Mouse (Mus musculus): Measurements from ENCODE around the gene Srd5a3. TPM values are rescaled to one million over a fixed set of nuclear protein-coding genes. Genes with fewer than 3 reads are reported as not detected.

Srd5a3 gene
- polyA plus RNA-seq, 1 experiment from 2014 or later, result 35.3 TPM

DNA sequence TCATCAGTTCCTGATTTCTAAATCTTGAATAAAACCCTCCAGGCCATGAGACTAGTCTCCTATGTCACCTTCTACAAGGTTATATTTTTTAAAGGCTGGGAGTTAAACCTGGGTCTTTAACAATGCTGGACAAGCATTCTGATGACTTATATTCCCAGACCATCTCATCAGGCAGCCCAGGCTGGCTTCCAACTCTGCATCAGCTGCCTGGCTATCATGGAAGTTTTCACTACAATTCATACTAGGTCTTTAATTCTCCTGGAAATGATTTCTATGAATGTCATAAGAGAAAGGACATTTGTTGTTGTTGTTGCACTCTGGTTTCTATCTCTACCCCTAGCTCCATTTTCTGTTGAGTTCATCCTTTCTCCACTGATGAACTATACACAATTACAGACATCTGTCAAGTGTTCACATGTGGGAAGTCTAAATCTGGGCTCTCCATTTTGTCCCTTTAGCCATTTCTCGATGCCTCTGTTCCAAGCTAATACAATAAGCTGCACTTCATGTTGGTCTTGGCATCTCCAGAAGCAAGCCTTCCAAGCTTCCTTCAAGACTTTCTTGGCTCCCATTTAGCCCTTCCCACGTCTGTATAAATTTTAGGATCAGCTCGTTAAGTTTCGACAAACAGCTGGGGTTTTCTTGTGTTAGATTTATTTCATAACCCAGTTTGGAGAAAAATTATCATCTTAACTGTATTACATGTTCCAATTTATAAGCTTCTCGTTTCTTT lies 12.3 kb upstream of the Srd5a3 start:
- H3K4me2 ChIP-seq (replicated peaks; ENCODE audit: low read depth, low read length), result no peak overlapping the region
- 77% methylated on average over 5 of the region's 5 CpGs for WGBS
- no peak for ATAC-seq (ENCODE audit: low FRiP score, low TSS enrichment)
- no peaks in the 10 kb centered on the region for H3K4me1 ChIP-seq (ENCODE audit: control insufficient read depth, insufficient read depth, low read length)
- peaks cover 4% of the 10 kb centered on the region; the same call in 1 of the 2 replicates for H3K9me3 ChIP-seq (ENCODE audit: control insufficient read depth, low read length)
- H3K27ac ChIP-seq (ENCODE audit: low read depth, low read length), result no peak overlapping the region
- no peaks in the 10 kb centered on the region for H3K27me3 ChIP-seq (ENCODE audit: control insufficient read depth, insufficient read depth, low read length)
- H3K4me3 ChIP-seq (ENCODE audit: low read length), result no peak overlapping the region
- H3K36me3 ChIP-seq (ENCODE audit: control insufficient read depth, insufficient read depth, low read length), result no peaks in the 10 kb centered on the region
- no peak overlapping the region for H3K9ac ChIP-seq (ENCODE audit: low read depth, low read length)

GRCm38 (mm10) chr5:76130292-76130691 lies 9.8 kb upstream of the Srd5a3 start:
- no peaks in the 10 kb centered on the region for H3K9me3 ChIP-seq (ENCODE audit: control insufficient read depth, low read length)
- no peaks in the 10 kb centered on the region for H3K36me3 ChIP-seq (ENCODE audit: control insufficient read depth, insufficient read depth, low read length)
- H3K27me3 ChIP-seq (ENCODE audit: control insufficient read depth, insufficient read depth, low read length), result no peaks in the 10 kb centered on the region
- ATAC-seq (ENCODE audit: low FRiP score, low TSS enrichment), result no peak
- H3K9ac ChIP-seq (ENCODE audit: low read depth, low read length), result no peak overlapping the region
- H3K4me2 ChIP-seq (replicated peaks; ENCODE audit: low read depth, low read length), result no peak overlapping the region
- 58% methylated on average over 2 of the region's 2 CpGs for WGBS
- H3K4me1 ChIP-seq (ENCODE audit: control insufficient read depth, insufficient read depth, low read length), result no peaks in the 10 kb centered on the region
- no peak overlapping the region for H3K27ac ChIP-seq (ENCODE audit: low read depth, low read length)
- H3K4me3 ChIP-seq (ENCODE audit: low read length), result no peak overlapping the region

GRCm38 (mm10) chr5:76131990-76132389 lies 8.1 kb upstream of the Srd5a3 start:
- no peak overlapping the region for H3K4me3 ChIP-seq (ENCODE audit: low read length)
- 84% methylated on average over 4 of the region's 4 CpGs for WGBS
- no peak overlapping the region for H3K9ac ChIP-seq (ENCODE audit: low read depth, low read length)
- H3K9me3 ChIP-seq (ENCODE audit: control insufficient read depth, low read length), result no peaks in the 10 kb centered on the region
- no peak for ATAC-seq (ENCODE audit: low FRiP score, low TSS enrichment)
- no peaks in the 10 kb centered on the region for H3K36me3 ChIP-seq (ENCODE audit: control insufficient read depth, insufficient read depth, low read length)
- no peak overlapping the region for H3K27ac ChIP-seq (ENCODE audit: low read depth, low read length)
- no peak overlapping the region for H3K4me2 ChIP-seq (replicated peaks; ENCODE audit: low read depth, low read length)
- H3K27me3 ChIP-seq (ENCODE audit: control insufficient read depth, insufficient read depth, low read length), result no peaks in the 10 kb centered on the region
- H3K4me1 ChIP-seq (ENCODE audit: control insufficient read depth, insufficient read depth, low read length), result no peaks in the 10 kb centered on the region

- 79% methylated on average over 1 of the region's 1 CpGs for WGBS
- Histone ChIP-seq H3K4me1 (ENCODE audit: control insufficient read depth, insufficient read depth, low read length) (peaks cover 6% of the 10 kb centered on the region; the same call in 1 of the 2 replicates), H3K4me2 (replicated peaks; ENCODE audit: low read depth, low read length) (no peak overlapping the region), H3K9me3 (ENCODE audit: control insufficient read depth, low read length) (no peaks in the 10 kb centered on the region), H3K9ac (ENCODE audit: low read depth, low read length) (no peak overlapping the region), H3K27me3 (ENCODE audit: control insufficient read depth, insufficient read depth, low read length) (no peaks in the 10 kb centered on the region), H3K4me3 (ENCODE audit: low read length) (no peak overlapping the region), H3K27ac (ENCODE audit: low read depth, low read length) (no peak overlapping the region), H3K36me3 (ENCODE audit: control insufficient read depth, insufficient read depth, low read length) (no peaks in the 10 kb centered on the region)
- ATAC-seq (ENCODE audit: low FRiP score, low TSS enrichment), result no peak
These were observed 4.4 kb upstream of the Srd5a3 start for GRCm38 (mm10) chr5:76135644-76136043.

- Histone ChIP-seq H3K9me3 (ENCODE audit: control insufficient read depth, low read length) (no peaks in the 10 kb centered on the region), H3K4me3 (ENCODE audit: low read length) (no peak overlapping the region), H3K36me3 (ENCODE audit: control insufficient read depth, insufficient read depth, low read length) (no peaks in the 10 kb centered on the region), H3K27me3 (ENCODE audit: control insufficient read depth, insufficient read depth, low read length) (no peaks in the 10 kb centered on the region), H3K9ac (ENCODE audit: low read depth, low read length) (no peak overlapping the region), H3K27ac (ENCODE audit: low read depth, low read length) (no peak overlapping the region), H3K4me2 (replicated peaks; ENCODE audit: low read depth, low read length) (no peak overlapping the region), H3K4me1 (ENCODE audit: control insufficient read depth, insufficient read depth, low read length) (peaks cover 10% of the 10 kb centered on the region; the same call in 1 of the 2 replicates)
- 93% methylated on average over 3 of the region's 3 CpGs for WGBS
- no peak for ATAC-seq (ENCODE audit: low FRiP score, low TSS enrichment)
These were observed 3.8 kb upstream of the Srd5a3 start for GRCm38 (mm10) chr5:76136271-76136670.

DNA sequence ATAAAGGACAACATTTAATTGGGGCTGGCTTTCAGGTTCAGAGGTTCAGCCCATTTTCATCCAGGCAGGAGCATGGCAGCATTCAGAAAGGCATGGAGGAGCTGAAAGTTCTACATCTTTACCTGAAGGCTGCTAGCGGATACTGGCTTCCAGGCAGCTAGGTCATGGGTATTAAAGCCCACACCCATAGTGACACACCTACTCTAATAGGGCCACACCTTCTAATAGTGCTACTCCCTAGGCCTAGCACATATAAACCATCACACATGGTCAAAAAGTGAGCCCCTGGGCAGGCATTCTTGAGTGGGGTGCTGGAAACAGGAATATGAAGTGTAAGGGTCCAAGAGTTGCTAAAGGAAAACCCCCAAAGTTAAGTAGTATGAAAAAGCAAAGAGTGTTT lies 2.5 kb upstream of the Srd5a3 start:
- WGBS, result 90% methylated on average over 1 of the region's 1 CpGs
- H3K9me3 ChIP-seq (ENCODE audit: control insufficient read depth, low read length), result no peaks in the 10 kb centered on the region
- H3K36me3 ChIP-seq (ENCODE audit: control insufficient read depth, insufficient read depth, low read length), result no peaks in the 10 kb centered on the region
- H3K4me1 ChIP-seq (ENCODE audit: control insufficient read depth, insufficient read depth, low read length), result peaks cover 12% of the 10 kb centered on the region; the same call in 1 of the 2 replicates
- H3K27me3 ChIP-seq (ENCODE audit: control insufficient read depth, insufficient read depth, low read length), result no peaks in the 10 kb centered on the region
- no peak overlapping the region for H3K4me3 ChIP-seq (ENCODE audit: low read length)
- ATAC-seq (ENCODE audit: low FRiP score, low TSS enrichment), result no peak
- H3K9ac ChIP-seq (ENCODE audit: low read depth, low read length), result no peak overlapping the region
- no peak overlapping the region for H3K27ac ChIP-seq (ENCODE audit: low read depth, low read length)
- H3K4me2 ChIP-seq (replicated peaks; ENCODE audit: low read depth, low read length), result no peak overlapping the region

GRCm38 (mm10) chr5:76138071-76138470 lies 2.0 kb upstream of the Srd5a3 start:
- H3K4me1 ChIP-seq (ENCODE audit: control insufficient read depth, insufficient read depth, low read length), result peaks cover 12% of the 10 kb centered on the region; the same call in 1 of the 2 replicates
- H3K9ac ChIP-seq (ENCODE audit: low read depth, low read length), result no peak overlapping the region
- WGBS, result 83% methylated on average over 1 of the region's 1 CpGs
- no peak overlapping the region for H3K4me2 ChIP-seq (replicated peaks; ENCODE audit: low read depth, low read length)
- no peak for ATAC-seq (ENCODE audit: low FRiP score, low TSS enrichment)
- no peak overlapping the region for H3K4me3 ChIP-seq (ENCODE audit: low read length)
- H3K36me3 ChIP-seq (ENCODE audit: control insufficient read depth, insufficient read depth, low read length), result no peaks in the 10 kb centered on the region
- H3K27me3 ChIP-seq (ENCODE audit: control insufficient read depth, insufficient read depth, low read length), result no peaks in the 10 kb centered on the region
- H3K9me3 ChIP-seq (ENCODE audit: control insufficient read depth, low read length), result no peaks in the 10 kb centered on the region
- H3K27ac ChIP-seq (ENCODE audit: low read depth, low read length), result no peak overlapping the region

DNA sequence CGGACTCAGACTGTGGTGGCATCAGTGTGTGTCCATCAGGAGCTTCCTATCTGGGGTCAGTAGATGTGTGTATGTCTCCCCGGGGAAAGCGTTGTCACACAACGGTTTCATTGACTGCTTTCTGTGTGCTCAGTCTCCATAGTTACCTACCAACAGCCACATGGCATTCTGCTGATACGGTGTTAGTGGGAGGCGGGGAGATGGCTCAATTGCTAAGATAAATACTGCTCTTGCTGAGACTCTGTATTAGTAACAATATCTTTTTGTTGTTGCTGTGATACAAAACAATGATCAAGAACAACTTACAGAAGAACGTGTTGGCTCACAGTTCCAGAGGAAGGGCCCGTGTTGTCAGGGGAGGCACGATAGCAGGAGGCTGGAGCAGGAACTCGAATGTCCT lies 1.6 kb upstream of the Srd5a3 start:
- Histone ChIP-seq H3K27ac (ENCODE audit: low read depth, low read length) (no peak overlapping the region), H3K4me1 (ENCODE audit: control insufficient read depth, insufficient read depth, low read length) (peaks cover 12% of the 10 kb centered on the region; the same call in 1 of the 2 replicates), H3K27me3 (ENCODE audit: control insufficient read depth, insufficient read depth, low read length) (no peaks in the 10 kb centered on the region), H3K9me3 (ENCODE audit: control insufficient read depth, low read length) (no peaks in the 10 kb centered on the region), H3K4me3 (ENCODE audit: low read length) (no peak overlapping the region), H3K36me3 (ENCODE audit: control insufficient read depth, insufficient read depth, low read length) (no peaks in the 10 kb centered on the region), H3K4me2 (replicated peaks; ENCODE audit: low read depth, low read length) (no peak overlapping the region), H3K9ac (ENCODE audit: low read depth, low read length) (no peak overlapping the region)
- WGBS, result 73% methylated on average over 10 of the region's 10 CpGs
- no peak for ATAC-seq (ENCODE audit: low FRiP score, low TSS enrichment)

- no peak overlapping the region for H3K27ac ChIP-seq (ENCODE audit: low read depth, low read length)
These were observed 850 bp upstream of the Srd5a3 start for GRCm38 (mm10) chr5:76139171-76139671.

More at GRCm38 (mm10) chr5:76139171-76139671, 850 bp upstream of the Srd5a3 start:
- ATAC-seq (ENCODE audit: low FRiP score, low TSS enrichment), result no peak
- Histone ChIP-seq H3K27me3 (ENCODE audit: control insufficient read depth, insufficient read depth, low read length) (no peaks in the 10 kb centered on the region), H3K4me3 (ENCODE audit: low read length) (peak overlapping the region; percentile 70; the same call in 1 of the 2 replicates), H3K4me2 (replicated peaks; ENCODE audit: low read depth, low read length) (peak overlapping the region; percentile 56), H3K36me3 (ENCODE audit: control insufficient read depth, insufficient read depth, low read length) (no peaks in the 10 kb centered on the region), H3K9ac (ENCODE audit: low read depth, low read length) (peak overlapping the region; percentile 92; the same call in 1 of the 2 replicates), H3K9me3 (ENCODE audit: control insufficient read depth, low read length) (no peaks in the 10 kb centered on the region), H3K4me1 (ENCODE audit: control insufficient read depth, insufficient read depth, low read length) (peaks cover 12% of the 10 kb centered on the region; the same call in 1 of the 2 replicates)
- 48% methylated on average over 7 of the region's 7 CpGs for WGBS
